21 mouse cellular contexts compared by ENCODE assay signal in genomic region chr9:76523075-76523474, GRCm38 (mm10). TPM values are rescaled to one million over a fixed set of nuclear protein-coding genes. Genes with fewer than 3 reads are reported as not detected.
A peak's percentile ranks its signal among the peaks of the same experiment; 100 is the strongest.
DNase-seq lines count a peak whose midpoint lies in the region; ATAC-seq and TF ChIP-seq lines count a peak whose summit lies in the region.
"Had no signal": no experiment of that assay in that cellular context is flagged by ENCODE, and none has a peak within 500 bp of the region (broad histone marks: within the 10 kb centered on the region; RNA-seq: fewer than 3 reads in every experiment).

No protein-coding gene starts in this region.

- H3K4me2 ChIP-seq in embryonic facial prominence, embryonic 14.5 days (ENCODE audit: low read depth, low read length), result no peak overlapping the region
- H3K4me2 ChIP-seq in stomach, postnatal 0 days (replicated peaks; ENCODE audit: low read depth), result no peak overlapping the region
- H3K4me2 ChIP-seq: heart, embryonic 12.5 days; hindbrain, embryonic 15.5 days; limb, embryonic 15.5 days; neural tube, embryonic 13.5 days had no signal

- no peaks in the 10 kb centered on the region for H3K27me3 ChIP-seq in embryonic facial prominence, embryonic 14.5 days (replicated peaks; ENCODE audit: control insufficient read depth, insufficient read depth, low read length)
- H3K27me3 ChIP-seq in embryonic facial prominence, embryonic 10.5 days (replicated peaks; ENCODE audit: low read depth, poor library complexity, severe bottlenecking), result no peaks in the 10 kb centered on the region
- H3K27me3 ChIP-seq in stomach, postnatal 0 days (ENCODE audit: control insufficient read depth, insufficient read depth, low read length), result no peaks in the 10 kb centered on the region
- H3K27me3 ChIP-seq: heart, embryonic 12.5 days; hindbrain, embryonic 15.5 days; limb, embryonic 15.5 days; neural tube, embryonic 13.5 days had no signal

- DNase-seq in embryonic facial prominence, embryonic 14.5 days (ENCODE audit: low spot score), result peak; percentile 22
- no peak for DNase-seq in embryonic facial prominence, embryonic 10.5 days (ENCODE audit: low spot score)
- peak; percentile 35 for DNase-seq in urinary bladder, postnatal 25 days (ENCODE audit: low spot score)
- no peak for DNase-seq in urinary bladder, adult 2 months (ENCODE audit: low spot score)
- peak; percentile 12 for DNase-seq in lung, postnatal 14 days
- peak; percentile 77 for DNase-seq in stomach, postnatal 0 days (ENCODE audit: low spot score)
- no peak for DNase-seq in retina, embryonic 14.5 days (ENCODE audit: low spot score)
- DNase-seq: adrenal gland, adult 8-10 months; cerebellum, adult 11 months; cerebellum, postnatal 14 days; forebrain, postnatal 0 days; gastrocnemius, adult 2 months; kidney, adult 8-10 months; kidney, postnatal 25 days; retina, postnatal 1 day; right cerebral cortex, postnatal 4 days had no signal

- H3K9me3 ChIP-seq in embryonic facial prominence, embryonic 14.5 days (ENCODE audit: control insufficient read depth, low read length), result no peaks in the 10 kb centered on the region
- no peaks in the 10 kb centered on the region for H3K9me3 ChIP-seq in embryonic facial prominence, embryonic 10.5 days
- H3K9me3 ChIP-seq in stomach, postnatal 0 days (ENCODE audit: control insufficient read depth, low read length), result no peaks in the 10 kb centered on the region
- H3K9me3 ChIP-seq: heart, embryonic 12.5 days; hindbrain, embryonic 15.5 days; limb, embryonic 15.5 days; neural tube, embryonic 13.5 days had no signal

- no peaks in the 10 kb centered on the region for H3K36me3 ChIP-seq in embryonic facial prominence, embryonic 14.5 days (ENCODE audit: control insufficient read depth, insufficient read depth, low read length)
- no peaks in the 10 kb centered on the region for H3K36me3 ChIP-seq in embryonic facial prominence, embryonic 10.5 days (replicated peaks)
- no peaks in the 10 kb centered on the region for H3K36me3 ChIP-seq in stomach, postnatal 0 days (ENCODE audit: control insufficient read depth, insufficient read depth, low read length)
- H3K36me3 ChIP-seq: heart, embryonic 12.5 days; hindbrain, embryonic 15.5 days; limb, embryonic 15.5 days; neural tube, embryonic 13.5 days had no signal

- TF ChIP-seq CTCF in stomach, postnatal 0 days (IDR thresholded peaks at IDR 0.05; ENCODE audit: low read depth), result no peak

- TF ChIP-seq EP300 in stomach, postnatal 0 days (optimal IDR thresholded peaks at IDR 0.05), result no peak

- H3K9ac ChIP-seq in embryonic facial prominence, embryonic 14.5 days (ENCODE audit: low read depth, low read length), result no peak overlapping the region
- no peak overlapping the region for H3K9ac ChIP-seq in stomach, postnatal 0 days (ENCODE audit: low read length)
- H3K9ac ChIP-seq: forebrain, postnatal 0 days; heart, embryonic 12.5 days; hindbrain, embryonic 15.5 days; limb, embryonic 15.5 days; neural tube, embryonic 13.5 days had no signal

- no peak overlapping the region for H3K4me3 ChIP-seq in embryonic facial prominence, embryonic 14.5 days (ENCODE audit: low read depth, low read length)
- H3K4me3 ChIP-seq in embryonic facial prominence, embryonic 10.5 days, result no peak overlapping the region
- H3K4me3 ChIP-seq in stomach, postnatal 0 days (ENCODE audit: low read depth, low read length), result no peak overlapping the region
- H3K4me3 ChIP-seq: gastrocnemius, adult 2 months; heart, embryonic 12.5 days; hindbrain, embryonic 15.5 days; limb, embryonic 15.5 days; neural tube, embryonic 13.5 days had no signal

- no peak overlapping the region for H3K27ac ChIP-seq in embryonic facial prominence, embryonic 14.5 days (replicated peaks; ENCODE audit: low read depth, low read length)
- H3K27ac ChIP-seq in embryonic facial prominence, embryonic 10.5 days (replicated peaks), result no peak overlapping the region
- peak overlapping the region; percentile 77 for H3K27ac ChIP-seq in stomach, postnatal 0 days (replicated peaks)
- H3K27ac ChIP-seq: gastrocnemius, adult 2 months; hindbrain, embryonic 15.5 days; limb, embryonic 15.5 days; neural tube, embryonic 13.5 days had no signal

- no peaks in the 10 kb centered on the region for H3K4me1 ChIP-seq in embryonic facial prominence, embryonic 14.5 days (ENCODE audit: control insufficient read depth, insufficient read depth, low read length)
- H3K4me1 ChIP-seq in embryonic facial prominence, embryonic 10.5 days, result no peaks in the 10 kb centered on the region
- no peaks in the 10 kb centered on the region for H3K4me1 ChIP-seq in stomach, postnatal 0 days (replicated peaks; ENCODE audit: control insufficient read depth, insufficient read depth)
- H3K4me1 ChIP-seq: heart, embryonic 12.5 days; hindbrain, embryonic 15.5 days; limb, embryonic 15.5 days; neural tube, embryonic 13.5 days had no signal

- no peak for ATAC-seq in embryonic facial prominence, embryonic 14.5 days (ENCODE audit: low read depth)
- ATAC-seq in stomach, postnatal 0 days (ENCODE audit: low FRiP score, low TSS enrichment), result peak; percentile 80
- no peak for ATAC-seq in frontal cortex, adult (ENCODE audit: low TSS enrichment)
- ATAC-seq: forebrain, postnatal 0 days had no signal

RNA-seq across cellular contexts. Expression of gene Fam83b, which starts 43.8 kb away (rescaled TPM):
- polyA plus RNA-seq in embryonic facial prominence, embryonic 14.5 days (2014; fragmentation: Nextera tagmentation; extraction: Ambion mirVana), result 3.7 and 5.3 TPM in 2 replicates
- 1.2 TPM in 2 replicates for polyA plus RNA-seq in embryonic facial prominence, embryonic 10.5 days (2016; fragmentation: Nextera tagmentation; extraction: Ambion mirVana)
- 3.4 and 3.5 TPM in 2 replicates for polyA plus RNA-seq in urinary bladder, adult 2 months (2012; rRNA removed)
- polyA plus RNA-seq in stomach, postnatal 0 days (2015; fragmentation: Nextera tagmentation; extraction: Ambion mirVana), result 4.7 and 5.3 TPM in 2 replicates

Comparison
In these comparisons a context has a peak if more than half of its experiments do, and no peak if none do; other contexts are left out.
1. DNase-seq: peak in embryonic facial prominence, embryonic 14.5 days (single experiment), urinary bladder, postnatal 25 days (single experiment), lung, postnatal 14 days (single experiment) and stomach, postnatal 0 days (single experiment); none in embryonic facial prominence, embryonic 10.5 days (single experiment), urinary bladder, adult 2 months (single experiment) and retina, embryonic 14.5 days (single experiment).